Mouse (Mus musculus): Measurements from ENCODE around the gene St6gal1.

DNA sequence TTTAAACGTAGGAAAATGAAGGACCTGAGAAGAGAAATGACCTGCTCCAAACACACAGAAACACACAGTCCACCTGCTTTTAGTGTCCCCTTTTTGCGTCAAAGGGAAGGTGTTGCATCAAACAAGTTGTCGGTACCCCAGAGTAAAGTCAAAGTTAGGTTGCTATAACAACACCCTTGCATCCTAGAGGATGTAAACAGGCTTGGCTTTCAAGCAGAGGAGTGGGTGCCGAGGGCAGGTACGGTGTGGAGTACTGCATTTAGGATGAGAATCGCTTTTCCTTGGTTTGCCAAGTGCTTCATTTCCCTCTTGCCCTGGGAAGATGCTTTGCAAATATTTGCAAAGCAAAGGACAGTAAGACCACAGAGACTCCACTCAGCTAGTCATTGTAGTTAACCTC lies 3.3 kb downstream of the St6gal1 start:
- TF ChIP-seq ZC3H11A (IDR thresholded peaks at IDR 0.05; ENCODE audit: borderline replicate concordance, low read depth, low read length), result no peak
- no peak for TF ChIP-seq MAFK (IDR thresholded peaks at IDR 0.05; ENCODE audit: insufficient read depth, low read depth, low read length)
